Mouse (Mus musculus) lung, postnatal 25 days (tissue): Measurements from ENCODE around the gene Mief2.

Experiments used
- DNase-seq: peaks from one replicate; pipeline ENCODE4 v3.0.0; 2022; ENCODE audit warnings: low spot score

The Mief2 gene

GRCm38 (mm10) chr11:60728260-60728761 is at the start of gene Mief2:
Gene Mief2 (plus strand): TSS chr11:60728398.
- peak; percentile 97 for DNase-seq

- DNase-seq = no peak
These were observed 32.0 kb upstream of the Mief2 start for GRCm38 (mm10) chr11:60696165-60696564.

- DNase-seq = no peak
These were observed 30.6 kb upstream of the Mief2 start for GRCm38 (mm10) chr11:60697561-60697960.

GRCm38 (mm10) chr11:60698806-60699523 is 29.2 kb upstream of the Mief2 start:
- peak; percentile 79 for DNase-seq

- DNase-seq = peak; percentile 82
These were observed 28.6 kb upstream of the Mief2 start, which contains the start of gene Llgl1 for GRCm38 (mm10) chr11:60699524-60700075. Gene Llgl1 (plus strand): TSS chr11:60699723.

GRCm38 (mm10) chr11:60700320-60701185 is 27.6 kb upstream of the Mief2 start:
- DNase-seq = no peak

GRCm38 (mm10) chr11:60701611-60702010 is 26.6 kb upstream of the Mief2 start:
- no peak for DNase-seq

- peak; percentile 64 for DNase-seq
These were observed 25.1 kb upstream of the Mief2 start for GRCm38 (mm10) chr11:60703131-60703530.

GRCm38 (mm10) chr11:60704023-60704880 is 23.9 kb upstream of the Mief2 start:
- DNase-seq = no peak

- no peak for DNase-seq
These were observed 22.9 kb upstream of the Mief2 start for GRCm38 (mm10) chr11:60705255-60705654.

GRCm38 (mm10) chr11:60706076-60706475 is 22.1 kb upstream of the Mief2 start:
- no peak for DNase-seq

- no peak for DNase-seq
These were observed 21.3 kb upstream of the Mief2 start for GRCm38 (mm10) chr11:60706696-60707480.

- DNase-seq = peak; percentile 95
These were observed 20.5 kb upstream of the Mief2 start for GRCm38 (mm10) chr11:60707672-60708071.

- no peak for DNase-seq
These were observed 19.6 kb upstream of the Mief2 start for GRCm38 (mm10) chr11:60708631-60709030.

GRCm38 (mm10) chr11:60709481-60710465 is 18.4 kb upstream of the Mief2 start:
- DNase-seq = no peak

GRCm38 (mm10) chr11:60711218-60711617 is 17.0 kb upstream of the Mief2 start:
- DNase-seq = no peak

- no peak for DNase-seq
These were observed 16.2 kb upstream of the Mief2 start for GRCm38 (mm10) chr11:60712040-60712439.

- DNase-seq = no peak
These were observed 15.5 kb upstream of the Mief2 start for GRCm38 (mm10) chr11:60712639-60713255.

GRCm38 (mm10) chr11:60715833-60716232 is 12.4 kb upstream of the Mief2 start:
- no peak for DNase-seq
